Mouse (Mus musculus) liver, embryonic 14.5 days (tissue): ENCODE measurements at regions not wholly inside any gene's neighbourhood (a gene's known extent, or its start where the extent isn't known, plus 50 kb on each side); places are given as distances from the start of the nearest gene placed in this dataset.

Source experiments
- CTCF ChIP-seq: IDR thresholded peaks from 2 replicates; pipeline ENCODE4 v1.5.1; 2016; ENCODE audit warnings: antibody characterized with exemption, low read depth, control low read depth
- EP300 ChIP-seq: IDR thresholded peaks from 2 replicates; pipeline ENCODE4 v1.6.1; 2016; ENCODE audit warnings: antibody characterized with exemption, low read depth

DNA sequence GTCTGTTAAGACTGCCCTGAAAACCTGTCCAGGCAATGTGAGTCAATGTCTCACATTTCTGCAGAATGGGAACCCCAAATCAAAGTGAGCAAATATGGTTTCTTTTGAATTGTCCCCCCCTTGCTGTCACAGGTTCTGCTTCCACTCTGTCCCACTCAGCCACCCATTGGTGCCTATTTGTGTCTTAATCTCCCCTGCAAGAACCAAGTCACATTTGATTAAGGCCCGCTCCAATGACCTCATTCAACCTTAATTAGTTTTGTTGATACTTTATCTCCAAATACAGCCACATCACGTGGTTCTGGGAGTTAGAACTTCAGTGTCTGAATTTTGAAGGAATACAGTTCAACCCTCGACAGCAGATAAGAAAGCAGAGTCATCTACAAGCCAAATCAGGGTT, 73.9 kb downstream of the Zfp622 start:
- no peak for TF ChIP-seq CTCF
- no peak for TF ChIP-seq EP300
